Mouse (Mus musculus) limb, embryonic 11.5 days (tissue): Measurements from ENCODE around the gene Ehbp1. TPM values are rescaled to one million over a fixed set of nuclear protein-coding genes. Genes with fewer than 3 reads are reported as not detected.

ENCODE experiments used
- ATAC-seq: fragments of 200-750 bp; cut with Nextera tagmentation; 2 replicates; pipeline ENCODE4 v1.8.0; 2017; ENCODE audit warnings: low read depth; ENCODE audit not compliant: insufficient number of reproducible peaks, low FRiP score, low TSS enrichment
- DNase-seq: peaks from one replicate; pipeline ENCODE4 v3.0.0-alpha.2; 2015; ENCODE audit warnings: low spot score
- H3K27ac ChIP-seq: fragments of 300-500 bp; sonication (generic); replicated peaks from 2 replicates; pipeline ENCODE4 v1.5.1; 2014; ENCODE audit warnings: low read depth, mild to moderate bottlenecking, low read length
- H3K27me3 ChIP-seq: fragments of 300-500 bp; sonication (generic); 2 replicates; pipeline ENCODE4 v1.6.1; 2014; ENCODE audit warnings: mild to moderate bottlenecking, low read length, mixed read lengths; ENCODE audit not compliant: control insufficient read depth, insufficient read depth
- H3K36me3 ChIP-seq: fragments of 300-500 bp; sonication (generic); 2 replicates; pipeline ENCODE4 v1.6.1; 2014; ENCODE audit warnings: mild to moderate bottlenecking, low read length, moderate library complexity, mixed read lengths; ENCODE audit not compliant: control insufficient read depth, insufficient read depth
- H3K4me1 ChIP-seq: fragments of 300-500 bp; sonication (generic); 2 replicates; pipeline ENCODE4 v1.6.1; 2014; ENCODE audit warnings: low read length, mixed read lengths; ENCODE audit not compliant: control insufficient read depth, insufficient read depth
- H3K4me2 ChIP-seq: fragments of 300-500 bp; sonication (generic); 2 replicates; pipeline ENCODE4 v1.6.1; 2014; ENCODE audit warnings: low read depth, mild to moderate bottlenecking, moderate library complexity; ENCODE audit not compliant: severe bottlenecking
- H3K4me3 ChIP-seq: fragments of 300-500 bp; sonication (generic); 2 replicates; pipeline ENCODE4 v1.5.1; 2014; ENCODE audit warnings: low read depth, low read length
- H3K9ac ChIP-seq: fragments of 300-500 bp; sonication (generic); 2 replicates; pipeline ENCODE4 v1.6.1; 2014; ENCODE audit warnings: mild to moderate bottlenecking, low read length
- H3K9me3 ChIP-seq: fragments of 300-500 bp; sonication (generic); 2 replicates; pipeline ENCODE4 v1.6.1; 2016; ENCODE audit warnings: low read length; ENCODE audit not compliant: control insufficient read depth
- WGBS: fragments of 180-500 bp; shearing (Covaris S2); extraction: QIAGEN DNeasy Blood & Tissue Kit; methylation state at CpG from one replicate; pipeline ENCODE4 v1.1.7; 2014; 5-methylcytosine and 5-hydroxymethylcytosine counted together
- polyA plus RNA-seq: library from polyadenylated mRNA; unstranded; fragments of >200 nt; fragmentation: Nextera tagmentation; extraction: Ambion mirVana; gene quantifications from 2 replicates; pipeline ENCODE4 v1.2.1, GENCODE M21; 2014

Gene Ehbp1
- polyA plus RNA-seq, 1 experiment from 2014 or later: 8.4 TPM

DNA sequence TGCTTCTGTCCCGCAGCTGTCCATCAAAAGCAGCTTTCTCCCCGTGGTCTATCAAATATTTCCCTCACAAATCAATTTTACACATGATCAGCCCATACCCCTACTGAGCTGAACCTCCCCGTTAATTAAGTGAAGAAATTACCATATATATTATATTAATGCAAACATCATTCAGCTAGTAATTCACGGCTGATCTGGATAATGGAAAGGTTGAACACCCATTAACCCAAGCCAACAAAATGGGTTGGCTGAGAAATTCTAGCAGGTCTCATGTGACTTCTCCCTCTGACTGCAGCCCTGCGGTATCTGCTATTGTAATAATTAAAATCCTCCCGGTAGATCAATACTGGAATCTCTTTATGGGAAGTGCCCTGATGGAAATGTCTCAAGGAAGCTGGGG lies 286.2 kb downstream of the Ehbp1 start:
- ATAC-seq: no peak
- H3K4me3 ChIP-seq: no peak overlapping the region
- WGBS: 89% methylated on average over 6 of the region's 6 CpGs
- no peak overlapping the region for H3K9ac ChIP-seq
- no peak for DNase-seq
- H3K27ac ChIP-seq: no peak overlapping the region
- no peaks in the 10 kb centered on the region for H3K27me3 ChIP-seq
- no peaks in the 10 kb centered on the region for H3K9me3 ChIP-seq
- H3K4me1 ChIP-seq: no peaks in the 10 kb centered on the region
- H3K36me3 ChIP-seq: no peaks in the 10 kb centered on the region
- no peak overlapping the region for H3K4me2 ChIP-seq

DNA sequence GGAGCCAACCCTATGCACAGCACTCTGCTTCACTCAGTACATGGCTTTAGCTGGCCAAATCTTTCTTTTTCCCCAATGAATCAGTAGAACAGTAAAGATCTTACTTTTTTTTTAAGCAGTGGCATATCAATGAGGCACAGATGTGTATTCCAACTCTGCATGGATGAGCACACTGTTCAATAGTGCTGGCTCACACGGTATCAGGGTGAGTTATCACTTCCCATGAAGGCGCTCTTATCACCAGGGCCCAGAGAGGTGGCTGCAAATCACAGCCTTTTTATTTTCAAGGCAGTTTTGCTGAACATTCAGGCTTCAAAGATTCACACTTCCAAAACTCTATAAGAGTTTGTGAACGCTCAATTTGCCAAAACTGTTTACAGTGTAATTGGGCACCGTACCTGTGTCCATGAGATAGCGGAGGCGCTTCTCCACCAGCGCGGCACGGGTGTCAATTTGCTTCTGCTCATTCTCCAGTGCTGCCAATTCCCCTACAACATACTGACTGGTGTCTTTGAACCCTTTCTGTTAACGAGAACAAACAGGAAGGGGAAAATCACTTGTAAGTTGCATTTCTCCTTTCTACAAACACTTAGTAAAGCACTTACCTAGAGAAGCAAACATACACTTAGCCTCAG lies 288.9 kb downstream of the Ehbp1 start:
- ATAC-seq (no peak), DNase-seq (no peak)
- WGBS: 79% methylated on average over 10 of the region's 10 CpGs

DNA sequence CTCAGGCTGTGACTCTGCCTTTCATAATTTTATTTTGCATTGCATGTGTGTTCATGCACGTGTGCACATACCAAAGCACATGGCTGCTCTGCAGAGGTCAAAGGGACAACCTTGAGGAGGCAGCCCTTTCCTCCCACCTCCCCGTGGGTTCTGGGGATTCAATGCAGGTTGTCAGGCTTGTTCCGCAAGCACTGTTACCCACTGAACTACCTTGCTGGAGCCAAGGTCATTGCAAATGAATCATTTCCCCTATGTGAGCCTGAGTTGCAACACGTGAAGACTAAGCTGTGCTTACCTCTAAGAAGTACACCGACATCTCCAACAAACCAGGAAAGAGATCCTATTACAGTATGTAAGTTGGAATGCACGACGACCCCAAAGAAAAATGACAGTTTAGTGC lies 291.2 kb downstream of the Ehbp1 start:
- no peak overlapping the region for H3K9ac ChIP-seq
- H3K4me3 ChIP-seq: no peak overlapping the region
- DNase-seq: no peak
- no peak overlapping the region for H3K27ac ChIP-seq
- WGBS: 76% methylated on average over 7 of the region's 7 CpGs
- H3K9me3 ChIP-seq: no peaks in the 10 kb centered on the region
- no peaks in the 10 kb centered on the region for H3K27me3 ChIP-seq
- ATAC-seq: no peak
- no peaks in the 10 kb centered on the region for H3K4me1 ChIP-seq
- H3K4me2 ChIP-seq: no peak overlapping the region
- no peaks in the 10 kb centered on the region for H3K36me3 ChIP-seq

More for the DNA sequence above, 288.9 kb downstream of the Ehbp1 start:
- Histone ChIP-seq H3K9me3 (no peaks in the 10 kb centered on the region), H3K27ac (no peak overlapping the region), H3K9ac (no peak overlapping the region), H3K4me2 (no peak overlapping the region), H3K36me3 (no peaks in the 10 kb centered on the region), H3K4me1 (no peaks in the 10 kb centered on the region), H3K27me3 (no peaks in the 10 kb centered on the region), H3K4me3 (no peak overlapping the region)

DNA sequence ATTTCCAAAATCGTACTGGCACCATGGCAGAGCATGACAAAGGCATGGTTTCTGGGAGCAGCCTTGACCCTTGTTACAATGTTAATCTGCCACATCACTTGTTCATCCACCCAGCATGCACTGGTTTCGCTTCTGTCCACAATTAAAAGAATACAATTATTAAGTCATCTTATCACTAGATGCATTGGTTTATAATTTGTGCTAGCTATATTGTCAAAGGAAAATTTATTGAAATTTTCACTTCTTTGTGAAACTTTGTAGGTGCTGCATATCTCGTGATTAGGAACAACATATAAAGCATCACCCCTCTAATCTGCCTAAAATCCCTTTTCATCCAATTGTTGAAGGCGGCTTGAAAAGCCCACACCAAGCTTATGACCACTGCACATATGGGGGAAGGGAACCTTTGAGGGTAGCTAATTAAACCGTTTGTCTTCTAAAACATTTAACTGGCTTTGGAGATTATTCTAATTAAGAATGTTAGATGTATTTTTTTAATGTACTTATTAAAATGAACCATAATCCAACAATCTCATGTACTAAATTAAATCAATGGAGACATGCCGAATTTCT lies 302.2 kb downstream of the Ehbp1 start:
- ATAC-seq: no peak
- no peak overlapping the region for H3K27ac ChIP-seq
- no peaks in the 10 kb centered on the region for H3K4me1 ChIP-seq
- H3K9ac ChIP-seq: no peak overlapping the region
- H3K27me3 ChIP-seq: no peaks in the 10 kb centered on the region
- DNase-seq: no peak
- H3K4me2 ChIP-seq: no peak overlapping the region
- no peak overlapping the region for H3K4me3 ChIP-seq
- no peaks in the 10 kb centered on the region for H3K36me3 ChIP-seq
- no peaks in the 10 kb centered on the region for H3K9me3 ChIP-seq
- 80% methylated on average over 6 of the region's 6 CpGs for WGBS

DNA sequence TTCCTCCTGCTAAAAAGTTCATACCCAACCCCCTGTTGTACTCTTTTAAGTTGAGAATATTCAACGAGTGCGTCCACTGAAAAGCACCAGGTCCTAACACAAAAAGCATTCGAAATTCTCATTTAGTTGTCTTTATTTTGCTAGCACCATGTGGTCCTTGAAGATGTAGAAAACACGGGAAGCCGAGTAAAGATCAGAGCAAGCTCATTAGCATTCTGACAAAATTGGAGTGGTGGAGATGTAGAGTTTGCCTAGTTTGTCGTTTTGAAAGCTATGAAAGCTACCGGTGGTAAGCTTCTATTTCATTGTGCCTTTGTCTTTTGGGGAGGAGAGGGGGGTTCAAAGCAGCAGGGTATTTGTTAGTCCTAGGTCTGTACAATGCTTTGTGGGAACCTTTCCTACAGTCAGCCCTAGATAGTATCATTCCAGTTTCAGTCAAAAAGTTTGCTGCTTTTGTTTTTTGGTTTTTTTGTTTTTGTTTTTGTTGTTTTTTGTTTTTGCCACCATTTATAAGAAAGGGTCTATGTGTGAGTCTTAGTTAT lies 307.5 kb downstream of the Ehbp1 start:
- DNase-seq: no peak
- Histone ChIP-seq H3K9ac (no peak overlapping the region), H3K4me3 (no peak overlapping the region), H3K27ac (no peak overlapping the region), H3K27me3 (no peaks in the 10 kb centered on the region), H3K9me3 (no peaks in the 10 kb centered on the region), H3K4me1 (no peaks in the 10 kb centered on the region), H3K36me3 (no peaks in the 10 kb centered on the region), H3K4me2 (no peak overlapping the region)
- WGBS: 56% methylated on average over 7 of the region's 7 CpGs
- no peak for ATAC-seq

DNA sequence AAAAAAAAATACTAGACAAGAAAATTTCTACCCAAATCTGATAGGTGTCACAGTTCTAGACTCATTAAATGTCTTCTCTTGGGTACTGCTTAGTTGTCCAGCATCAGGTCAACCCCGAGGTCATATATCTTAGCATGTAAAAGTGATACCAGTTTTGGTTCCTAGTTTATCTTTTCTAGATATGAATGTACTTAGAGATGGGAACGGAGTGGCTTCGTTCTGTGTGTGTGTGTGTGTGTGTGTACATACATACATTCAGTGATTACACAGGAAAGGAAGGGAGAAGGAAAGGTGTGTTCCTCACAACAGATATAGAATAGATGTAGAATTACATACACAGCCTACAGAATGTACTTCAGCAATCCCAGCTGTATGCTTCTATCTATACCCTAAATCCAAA lies 308.5 kb downstream of the Ehbp1 start:
- ATAC-seq: no peak
- 94% methylated on average over 3 of the region's 3 CpGs for WGBS

DNA sequence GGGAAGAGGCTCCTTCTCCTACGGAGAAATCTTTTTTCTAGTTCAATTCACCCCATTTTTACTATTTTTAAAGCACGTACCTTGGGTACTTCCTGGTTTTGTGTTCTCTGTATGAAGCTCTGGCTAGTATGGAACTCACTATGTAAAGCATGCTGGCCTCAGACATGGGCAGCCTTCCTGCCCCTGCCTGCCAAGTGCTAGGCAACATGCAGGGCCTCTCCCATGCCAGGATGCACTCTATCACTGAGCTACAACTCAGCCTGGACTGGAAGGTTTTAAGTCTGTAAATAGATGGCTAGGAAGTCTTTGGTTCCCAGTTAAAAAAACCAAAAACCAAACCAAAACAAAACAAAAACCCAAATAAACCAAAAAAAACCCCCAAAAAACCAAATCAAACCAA lies 321.5 kb downstream of the Ehbp1 start:
- H3K4me1 ChIP-seq: no peaks in the 10 kb centered on the region
- no peak overlapping the region for H3K27ac ChIP-seq
- no peaks in the 10 kb centered on the region for H3K27me3 ChIP-seq
- no peaks in the 10 kb centered on the region for H3K36me3 ChIP-seq
- H3K9me3 ChIP-seq: no peaks in the 10 kb centered on the region
- no peak overlapping the region for H3K4me3 ChIP-seq
- ATAC-seq: no peak
- no peak for DNase-seq
- H3K4me2 ChIP-seq: no peak overlapping the region
- 89% methylated on average over 2 of the region's 2 CpGs for WGBS
- H3K9ac ChIP-seq: no peak overlapping the region

More for the DNA sequence above, 308.5 kb downstream of the Ehbp1 start:
- no peak overlapping the region for H3K4me2 ChIP-seq
- H3K27me3 ChIP-seq: no peaks in the 10 kb centered on the region
- no peak overlapping the region for H3K27ac ChIP-seq
- H3K36me3 ChIP-seq: no peaks in the 10 kb centered on the region
- no peak overlapping the region for H3K4me3 ChIP-seq
- H3K4me1 ChIP-seq: no peaks in the 10 kb centered on the region
- no peak for DNase-seq
- H3K9me3 ChIP-seq: no peaks in the 10 kb centered on the region
- no peak overlapping the region for H3K9ac ChIP-seq

DNA sequence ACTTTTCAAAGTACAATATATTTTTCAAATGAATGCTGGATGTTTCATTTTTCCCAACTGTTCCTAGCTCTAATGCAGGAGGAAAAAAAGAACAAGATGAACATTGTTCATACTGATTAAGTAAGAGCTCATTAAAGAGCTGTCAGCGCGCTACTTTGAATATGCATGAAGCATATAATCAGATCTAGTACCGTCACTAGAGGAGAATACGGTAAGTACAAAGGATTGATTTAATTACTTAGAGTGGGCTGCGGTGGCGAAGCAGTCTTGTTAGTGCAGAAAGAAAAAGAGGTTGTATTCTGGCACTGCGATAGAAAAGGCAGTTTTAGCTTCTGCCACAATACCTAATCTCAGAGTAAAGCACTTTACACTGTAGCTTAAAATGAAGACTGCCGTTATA lies 324.6 kb downstream of the Ehbp1 start:
- Histone ChIP-seq H3K4me1 (no peaks in the 10 kb centered on the region), H3K9me3 (no peaks in the 10 kb centered on the region), H3K9ac (no peak overlapping the region), H3K27ac (no peak overlapping the region), H3K4me2 (no peak overlapping the region), H3K36me3 (no peaks in the 10 kb centered on the region), H3K4me3 (no peak overlapping the region), H3K27me3 (no peaks in the 10 kb centered on the region)
- 78% methylated on average over 8 of the region's 8 CpGs for WGBS
- ATAC-seq: no peak
- no peak for DNase-seq
